Mouse (Mus musculus) right cerebral cortex, postnatal 14 days (tissue): ENCODE measurements at regions not wholly inside any gene's neighbourhood (a gene's known extent, or its start where the extent isn't known, plus 50 kb on each side); places are given as distances from the start of the nearest gene placed in this dataset.
"Not testable (repeated sequence)": the region's sequence is repeated elsewhere in the genome, so short reads cannot be mapped to it uniquely, and the experiment has no call there.

Experiments
- DNase-seq: peaks from one replicate; pipeline ENCODE4 v3.0.0; 2022

DNA sequence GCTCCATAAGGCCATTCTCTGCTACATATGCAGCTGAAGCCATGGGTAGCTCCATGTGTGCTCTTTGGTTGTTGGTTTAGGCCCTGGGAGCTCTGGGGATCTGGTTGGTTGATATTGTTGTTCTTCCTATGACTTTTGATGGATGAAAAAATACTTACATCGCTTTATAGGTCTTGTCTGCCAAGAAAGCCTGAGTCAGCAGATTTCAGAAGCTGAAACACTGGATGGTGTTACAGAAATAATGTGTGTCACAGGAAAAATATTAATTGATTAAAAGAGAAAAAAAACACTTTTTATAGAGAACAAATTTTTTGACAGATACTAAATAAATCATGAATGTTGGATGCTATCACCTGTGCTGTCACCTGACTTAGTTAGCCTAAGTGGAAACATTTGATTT, 52.4 kb upstream of the Plxna2 start:
- no peak for DNase-seq

DNA sequence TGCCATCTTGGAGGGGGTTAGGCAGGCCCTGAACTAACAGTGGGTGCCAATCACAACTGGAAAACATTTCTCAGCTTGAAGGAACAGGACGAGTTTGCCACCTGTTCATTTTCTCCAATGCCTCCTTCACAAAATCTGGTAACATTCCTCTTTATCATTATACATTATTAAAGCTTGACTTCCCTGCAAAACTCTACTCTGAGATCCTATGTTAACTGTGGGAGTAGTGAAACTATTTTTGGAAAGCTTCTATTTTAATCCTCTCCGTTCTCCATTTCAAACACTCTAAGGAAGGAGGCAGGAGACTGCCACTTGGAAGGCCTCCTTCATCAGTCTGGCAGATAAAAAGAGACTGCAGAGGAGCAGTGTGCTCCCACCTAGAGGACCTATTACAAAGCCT, 54.1 kb upstream of the Plxna2 start:
- no peak for DNase-seq

DNA sequence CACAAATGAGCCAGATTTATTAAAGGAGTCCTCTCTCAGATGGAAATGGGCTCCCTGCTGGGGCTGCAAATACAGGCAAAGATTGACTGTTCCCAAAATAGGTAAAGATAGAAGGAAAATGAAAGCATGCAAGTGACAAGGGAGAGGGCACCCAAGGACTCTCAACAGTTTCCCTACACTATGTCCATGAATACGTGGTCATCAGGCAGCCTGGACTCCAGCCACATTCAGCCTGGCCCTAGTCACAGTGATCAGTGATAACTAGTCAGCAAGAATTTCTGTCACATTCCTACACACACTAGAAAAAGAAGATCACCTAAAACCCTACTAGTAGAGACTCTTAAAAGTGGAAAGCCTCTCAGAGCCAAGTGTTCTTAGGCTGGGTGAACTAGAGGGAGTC, 56.9 kb upstream of the Plxna2 start:
- DNase-seq, result no peak

DNA sequence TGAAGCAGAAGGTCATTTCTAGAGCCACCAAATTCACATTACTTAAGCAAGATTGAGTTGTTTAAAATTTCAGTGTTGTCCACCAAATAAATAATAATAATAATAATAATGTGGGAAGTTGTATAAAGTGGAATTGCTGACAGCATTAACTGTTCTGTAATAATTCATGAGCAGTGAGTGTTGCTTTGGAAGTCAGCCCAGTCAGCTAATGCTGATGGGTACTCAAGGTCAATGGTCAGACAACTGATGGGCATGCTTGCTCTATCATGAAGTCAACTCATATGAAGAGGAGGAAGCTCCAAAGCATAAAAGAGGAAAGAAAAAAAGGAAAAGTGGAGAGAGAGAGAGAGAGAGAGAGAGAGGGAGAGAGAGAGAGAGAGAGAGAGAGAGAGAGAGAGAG, 69.4 kb upstream of the Plxna2 start:
- DNase-seq, result no peak

DNA sequence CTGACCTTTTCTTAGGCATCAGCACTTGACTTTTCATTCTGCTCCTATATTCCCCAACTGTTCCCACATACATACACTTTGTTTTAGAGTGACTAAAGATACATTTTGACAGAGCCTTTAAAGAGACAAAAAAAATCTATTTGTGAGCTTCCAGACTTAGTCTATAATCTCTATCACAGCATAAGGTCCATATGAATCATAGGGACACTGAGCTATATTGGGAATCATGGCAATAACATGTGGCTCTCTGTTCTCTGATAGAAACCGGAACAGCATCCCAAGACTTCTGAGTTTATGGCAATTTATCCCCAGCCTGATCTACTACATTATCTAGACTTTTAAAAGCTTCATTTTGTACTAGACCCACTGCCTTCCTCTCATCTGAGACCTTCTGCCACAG, 69.8 kb upstream of the Plxna2 start:
- no peak for DNase-seq

DNA sequence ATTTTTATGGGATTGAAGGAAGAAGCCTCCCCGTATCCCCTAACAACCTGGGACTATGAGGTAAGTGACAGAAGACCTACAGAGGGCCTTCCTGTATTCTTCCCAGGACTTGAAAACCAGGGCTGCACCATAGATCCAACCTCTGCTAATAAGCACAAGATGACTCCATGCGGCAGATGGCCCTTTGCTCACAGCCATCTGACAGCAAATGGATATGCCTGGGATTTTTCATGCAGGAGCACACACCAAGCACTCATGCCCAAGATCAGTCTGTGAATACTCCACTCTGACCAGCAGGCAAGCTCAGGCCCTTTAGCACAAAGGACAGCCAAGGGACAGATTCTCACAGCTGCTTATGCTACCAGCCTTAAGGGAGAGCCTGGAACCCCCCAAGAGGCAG, 77.1 kb upstream of the Plxna2 start:
- DNase-seq, result no peak

DNA sequence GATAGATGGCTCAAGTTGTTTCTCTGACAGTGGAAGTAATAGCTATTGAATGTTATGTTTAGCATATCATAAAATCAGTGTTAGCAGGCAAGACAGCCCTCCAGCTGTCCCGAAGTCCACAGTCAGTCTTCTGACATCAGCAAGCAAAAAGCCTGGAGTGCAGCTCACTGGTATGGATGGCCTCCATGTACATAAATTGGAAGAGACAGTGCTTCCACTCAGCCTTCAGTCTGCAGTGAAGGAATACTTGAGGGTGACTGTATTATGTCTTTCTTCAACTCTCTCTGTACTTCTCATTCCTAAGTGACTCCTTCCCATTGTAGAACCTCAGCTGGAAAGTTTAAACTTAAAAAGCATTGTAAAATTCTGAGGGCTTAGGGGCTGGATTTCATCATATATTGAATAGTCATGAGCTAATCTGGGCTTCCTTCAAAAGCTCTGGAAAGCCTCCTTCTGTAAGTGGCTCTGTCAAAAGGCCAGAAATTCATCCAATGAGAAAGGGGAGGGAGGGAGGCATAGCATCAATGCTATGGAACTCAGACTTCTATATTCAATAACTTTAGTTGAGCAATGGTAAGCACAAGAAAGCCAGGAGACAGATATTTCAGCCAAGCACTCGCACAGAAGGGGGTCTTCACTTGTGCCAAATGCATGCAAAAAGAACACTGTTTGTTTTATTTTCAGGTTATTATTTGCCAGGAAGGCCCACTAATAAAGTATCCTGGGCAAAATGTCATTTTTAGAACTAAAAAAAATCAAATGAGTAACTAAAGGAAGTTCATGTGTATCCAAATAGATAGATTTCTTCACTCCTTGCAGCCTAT, 90.5 kb upstream of the Plxna2 start:
- no peak for DNase-seq

DNA sequence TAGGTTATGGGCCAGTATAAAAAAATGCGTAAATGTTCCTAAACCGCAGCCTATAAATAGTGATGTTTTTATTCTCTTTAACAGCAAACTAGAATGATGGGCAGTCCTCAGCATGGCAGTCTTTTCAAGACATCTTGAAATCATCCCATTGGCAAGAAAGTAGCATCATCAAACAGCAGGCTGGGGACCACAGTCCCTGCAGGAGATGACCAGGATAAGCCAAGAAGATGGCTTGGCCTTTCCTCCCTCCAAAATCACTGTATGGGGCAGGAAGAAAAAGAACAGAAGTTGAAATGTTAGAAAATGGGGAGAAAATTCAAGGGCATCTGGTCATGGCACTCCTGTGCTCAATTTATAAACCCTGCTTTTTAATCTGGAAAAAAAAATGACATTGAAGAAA, 93.0 kb upstream of the Plxna2 start:
- DNase-seq, result no peak

DNA sequence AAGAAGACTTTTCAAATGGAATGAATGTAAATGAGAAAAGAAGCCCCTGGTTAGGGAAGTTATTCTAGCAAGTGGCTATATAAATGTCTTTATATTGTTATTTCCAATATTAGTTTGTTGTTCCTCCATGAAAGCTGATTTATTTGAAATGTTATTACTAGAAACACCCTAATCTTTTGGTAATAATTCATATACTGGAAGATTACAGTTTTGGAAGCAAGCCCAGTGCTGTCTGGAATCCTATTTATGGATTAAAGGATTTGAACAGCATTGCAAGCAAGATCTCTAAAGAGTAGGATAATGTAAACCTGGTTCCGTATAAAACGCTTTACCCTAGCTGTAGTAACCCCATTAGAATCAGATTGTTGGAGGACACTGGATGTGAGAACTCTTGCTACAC, 96.8 kb upstream of the Plxna2 start:
- no peak for DNase-seq

DNA sequence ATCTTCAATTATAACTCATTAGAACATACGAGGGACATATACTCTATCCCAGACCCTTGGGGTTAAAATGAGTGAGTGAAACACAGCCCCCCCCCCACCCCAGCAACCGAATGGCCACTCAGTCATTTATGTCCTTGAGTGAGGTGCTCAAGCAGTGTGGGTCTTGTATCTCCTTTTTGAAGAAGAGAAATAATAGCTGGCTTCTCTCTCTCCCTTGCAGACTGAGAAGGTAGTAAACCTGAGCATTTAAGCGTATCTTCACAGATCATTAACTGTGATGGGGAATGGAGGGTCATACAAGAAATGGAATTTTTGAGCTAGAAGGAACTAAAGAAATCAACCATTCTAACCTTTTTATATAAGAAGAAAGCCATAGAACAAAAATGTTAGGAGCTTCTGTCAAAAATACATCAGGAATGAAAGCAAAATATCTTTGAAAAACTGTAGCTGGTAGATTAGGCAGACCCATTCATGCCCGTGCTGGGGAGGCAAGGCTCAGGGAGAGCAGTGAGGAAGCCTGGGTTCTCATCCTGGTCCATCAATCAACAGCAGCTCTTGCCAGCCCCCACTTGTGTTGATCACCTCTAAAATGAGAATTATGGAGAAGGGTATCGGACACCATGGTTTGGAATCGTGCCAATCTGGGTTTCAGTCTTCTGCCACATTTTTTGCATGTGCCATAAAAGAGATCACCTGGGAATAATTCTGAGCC, 98.4 kb upstream of the Plxna2 start:
- no peak for DNase-seq

DNA sequence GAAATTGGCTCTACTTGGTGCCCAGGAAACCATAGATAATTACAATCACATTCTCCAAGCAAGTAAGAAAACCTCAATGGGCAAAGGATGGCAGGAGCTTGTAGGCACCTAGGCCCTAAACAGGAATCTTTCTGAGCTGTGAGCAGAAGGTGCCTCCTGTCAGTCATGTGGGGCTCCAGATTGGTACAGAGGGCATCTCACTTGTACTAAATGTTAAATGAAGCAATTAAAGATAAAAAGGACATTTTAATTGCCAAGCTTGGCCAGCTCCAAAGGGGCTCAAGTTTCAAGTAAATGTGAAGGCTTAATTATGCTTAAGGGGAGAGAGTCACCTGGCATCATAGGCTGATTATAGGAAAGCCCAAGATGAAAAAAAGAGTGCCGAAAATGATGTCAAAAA, 101.9 kb upstream of the Plxna2 start:
- no peak for DNase-seq

DNA sequence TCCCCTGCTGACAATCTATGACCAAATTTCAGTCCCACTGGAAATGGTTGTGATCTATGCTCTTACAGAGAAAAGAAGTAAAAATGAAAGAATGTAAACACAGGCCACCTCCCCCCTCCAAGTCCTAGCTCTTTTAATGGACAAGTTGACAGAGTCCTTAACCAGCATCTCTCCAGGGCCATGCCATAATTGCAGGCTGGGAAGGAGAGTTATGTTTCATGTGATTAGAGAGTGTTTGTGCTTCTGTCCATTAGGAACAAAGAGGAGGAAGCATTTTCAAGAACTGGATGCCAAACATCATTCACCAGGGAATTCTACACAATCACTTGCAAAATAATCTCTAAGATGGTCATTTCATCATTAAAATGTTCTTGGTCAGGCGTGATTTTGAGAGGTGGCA, 109.7 kb upstream of the Plxna2 start:
- no peak for DNase-seq

DNA sequence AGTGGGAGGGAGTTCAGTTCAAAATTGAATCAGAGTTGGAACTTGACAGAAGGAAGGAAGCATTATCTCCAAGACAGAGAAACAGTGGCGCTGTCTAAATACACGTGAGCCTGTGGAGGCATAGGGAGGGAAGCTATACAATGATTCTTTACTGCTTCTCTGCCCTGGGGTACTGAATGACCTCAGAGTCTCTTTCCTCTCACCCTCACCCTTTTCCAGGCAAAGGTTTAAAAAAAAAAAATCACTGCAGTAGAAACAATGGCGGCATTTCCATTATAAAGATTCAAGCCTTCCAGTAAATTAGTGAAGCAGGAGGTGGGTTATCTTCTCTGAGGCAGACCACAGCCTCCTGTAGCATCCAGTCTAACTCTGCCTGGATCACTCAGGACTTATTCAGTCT, 112.2 kb upstream of the Plxna2 start:
- DNase-seq, result no peak

DNA sequence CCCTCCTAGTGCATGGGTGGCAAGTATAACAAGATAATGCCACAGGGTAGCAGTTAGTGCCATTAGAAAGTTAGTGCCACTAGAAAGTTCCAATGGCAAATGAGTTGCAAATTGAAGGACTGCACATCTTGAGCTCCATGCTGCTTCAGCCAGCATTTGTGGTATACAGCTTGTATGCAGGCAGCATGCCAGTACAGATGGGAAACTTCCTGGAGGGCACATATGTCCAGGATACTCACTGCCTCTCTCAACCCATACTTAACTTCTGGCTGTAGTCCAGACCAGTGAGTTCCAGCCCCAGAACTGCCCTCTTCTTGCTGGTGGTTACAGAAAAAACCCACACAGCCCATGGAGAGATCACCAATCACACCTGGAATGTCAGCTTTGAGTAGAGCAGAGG, 113.8 kb upstream of the Plxna2 start:
- DNase-seq, result no peak

DNA sequence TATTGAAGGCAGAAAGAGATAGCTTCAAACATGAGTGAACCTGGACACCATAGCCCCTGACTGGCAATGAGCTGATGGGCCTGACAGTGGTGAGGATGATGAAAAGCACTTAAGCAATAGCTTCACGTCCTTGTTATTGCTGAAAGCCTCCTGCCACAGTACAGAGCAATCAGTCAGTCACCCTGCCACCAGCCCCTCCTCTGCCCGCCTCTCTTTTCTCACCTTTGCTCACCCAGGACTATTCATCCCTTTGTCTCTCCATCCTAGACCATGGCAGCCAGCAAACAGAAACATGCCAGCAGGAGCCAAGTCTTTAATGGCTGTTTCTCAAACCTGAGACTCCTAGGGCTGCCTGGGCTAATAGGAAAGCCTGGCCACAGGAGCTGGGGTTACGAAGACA, 114.5 kb upstream of the Plxna2 start:
- no peak for DNase-seq

DNA sequence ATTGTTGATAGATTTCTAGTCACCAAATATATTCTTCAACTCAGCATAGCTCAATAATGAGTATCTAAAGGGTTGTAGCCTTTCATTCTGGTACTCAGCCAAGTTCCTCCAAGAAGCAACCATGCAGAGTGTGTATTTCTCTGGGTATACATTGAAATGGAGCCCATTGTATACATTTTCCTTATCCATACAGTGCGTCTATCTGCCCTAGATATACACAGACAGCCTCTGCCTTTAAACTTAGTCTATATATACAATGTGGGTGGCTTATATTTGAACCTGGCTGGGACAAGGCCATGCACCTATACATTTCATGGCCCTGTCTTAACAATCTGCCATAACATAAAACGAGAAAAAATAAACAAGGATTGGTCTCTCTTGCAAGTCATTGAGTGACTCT, 121.6 kb upstream of the Plxna2 start:
- no peak for DNase-seq

DNA sequence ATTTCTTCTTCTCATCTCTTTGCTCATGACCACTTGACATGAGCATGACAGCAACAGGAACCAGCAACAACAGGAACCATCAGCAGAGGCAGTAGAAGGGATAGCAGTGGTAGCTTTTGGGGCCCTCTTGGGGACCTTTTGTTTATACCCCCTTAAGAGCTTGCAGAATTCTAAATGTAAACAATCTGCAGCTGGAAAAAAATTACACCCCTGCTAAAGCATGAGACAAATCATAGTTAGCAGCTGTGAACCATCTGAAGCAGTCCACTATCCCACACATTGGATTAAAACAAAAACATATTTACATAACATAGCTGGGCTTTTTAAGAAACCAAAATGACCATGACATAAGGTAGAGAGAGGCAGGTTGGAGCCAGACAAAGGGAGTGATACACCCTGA, 126.9 kb upstream of the Plxna2 start:
- DNase-seq, result no peak

DNA sequence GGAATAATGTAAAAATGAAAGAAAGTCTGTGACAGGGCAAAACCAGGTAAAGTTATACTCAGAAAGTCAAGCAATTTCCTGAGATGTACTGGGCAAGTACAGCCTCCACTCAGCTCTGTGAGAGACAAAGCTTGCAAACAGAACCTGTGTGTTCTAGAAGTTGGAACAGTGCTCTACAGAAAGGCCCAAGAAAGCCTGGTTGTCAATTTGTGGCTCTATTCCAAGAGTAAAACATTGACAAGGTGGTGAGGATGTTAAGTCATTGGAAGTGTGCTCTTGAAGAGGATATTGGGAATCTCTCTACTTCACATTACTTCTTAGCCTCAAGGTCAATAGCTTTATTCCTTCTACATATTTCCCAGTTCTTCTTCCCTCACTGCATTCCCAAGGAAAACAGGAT, 129.9 kb upstream of the Plxna2 start:
- DNase-seq, result no peak

DNA sequence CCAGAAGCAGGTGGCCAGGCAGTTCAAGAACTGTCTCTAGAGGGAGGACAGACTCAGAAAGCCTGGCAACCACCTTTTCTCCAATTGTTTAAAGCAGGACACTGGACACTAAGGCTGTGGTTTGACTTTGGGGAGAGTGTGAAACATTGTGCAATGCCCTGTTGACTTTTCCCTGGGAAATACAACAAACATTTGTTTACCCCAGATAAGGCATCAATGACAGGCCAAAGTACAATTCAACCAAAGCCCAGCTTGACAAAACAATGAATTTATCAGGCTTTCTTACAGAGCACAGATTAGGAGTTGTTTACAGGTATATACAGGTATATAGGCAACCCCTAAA, 135.3 kb upstream of the Plxna2 start:
- no peak for DNase-seq

DNA sequence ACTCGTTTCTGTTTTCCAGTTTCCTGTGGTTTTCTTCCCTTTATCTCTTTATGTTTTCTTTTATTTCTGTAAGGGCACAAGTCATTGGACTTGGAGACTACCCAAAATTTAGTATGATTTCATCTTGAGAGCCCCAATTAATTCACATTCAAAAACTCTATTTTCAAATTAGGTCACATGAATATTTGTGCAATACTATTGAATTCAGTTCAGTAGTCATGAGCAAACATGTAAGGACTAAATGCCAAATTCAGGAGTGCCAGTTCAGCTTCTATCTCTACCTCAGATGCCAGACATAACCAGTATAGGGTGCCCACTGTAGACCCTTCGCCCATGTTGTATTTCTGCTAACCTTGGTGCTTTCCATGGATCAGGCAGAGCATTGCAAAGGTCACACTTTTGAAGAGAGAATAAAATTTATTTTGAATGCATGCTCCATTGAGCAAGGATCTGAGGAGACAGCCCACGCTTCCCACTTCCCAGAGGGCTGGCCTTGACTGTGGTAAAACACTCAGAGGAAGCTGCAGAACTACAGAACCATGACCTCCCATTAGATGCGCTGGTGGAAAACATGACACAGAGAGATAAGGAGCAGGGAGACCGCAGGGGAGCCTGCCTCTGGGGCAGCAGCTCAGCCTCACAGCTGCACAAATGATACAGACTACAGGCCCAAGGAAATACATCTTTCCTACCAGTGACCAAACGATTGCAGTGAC, 135.9 kb upstream of the Plxna2 start:
- DNase-seq, result no peak

DNA sequence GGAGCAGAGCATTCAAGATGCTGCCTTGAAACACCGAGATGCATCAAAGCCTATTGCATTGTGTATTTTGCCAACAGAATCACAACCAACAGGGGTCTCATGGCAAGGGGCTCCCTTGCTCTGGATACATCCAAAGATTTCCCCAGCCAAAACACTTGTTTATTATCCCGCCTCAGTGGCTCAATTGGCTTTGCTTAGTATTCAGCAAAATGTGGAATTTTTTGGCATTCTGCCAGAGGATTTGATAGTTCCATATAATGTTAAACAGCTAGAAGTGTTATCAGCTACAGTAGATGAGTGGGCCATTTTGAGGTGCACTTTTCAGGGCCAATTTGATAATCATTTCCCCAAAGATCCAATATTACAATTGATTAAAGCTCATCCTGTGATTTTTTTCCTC, 146.7 kb upstream of the Plxna2 start:
- not testable (repeated sequence) for DNase-seq

DNA sequence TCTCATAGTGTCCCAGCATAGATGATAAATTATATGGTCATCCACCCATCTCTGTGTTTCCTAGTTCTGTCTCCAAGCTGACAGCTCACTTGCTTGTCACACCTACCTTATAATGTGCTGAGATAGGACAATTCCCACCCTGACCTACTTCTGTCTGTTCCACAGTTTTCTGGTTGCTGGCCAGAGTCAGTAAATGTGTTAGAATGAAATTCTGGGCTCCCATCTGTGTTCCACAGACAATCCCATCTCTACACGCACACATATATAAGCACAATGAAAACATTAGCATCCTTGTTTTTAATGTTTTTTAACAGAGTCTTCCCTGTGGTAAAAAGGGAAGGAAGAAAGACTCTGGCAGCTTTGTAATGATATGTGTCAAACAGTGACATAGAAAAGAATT, 165.5 kb upstream of the Plxna2 start:
- DNase-seq, result no peak

DNA sequence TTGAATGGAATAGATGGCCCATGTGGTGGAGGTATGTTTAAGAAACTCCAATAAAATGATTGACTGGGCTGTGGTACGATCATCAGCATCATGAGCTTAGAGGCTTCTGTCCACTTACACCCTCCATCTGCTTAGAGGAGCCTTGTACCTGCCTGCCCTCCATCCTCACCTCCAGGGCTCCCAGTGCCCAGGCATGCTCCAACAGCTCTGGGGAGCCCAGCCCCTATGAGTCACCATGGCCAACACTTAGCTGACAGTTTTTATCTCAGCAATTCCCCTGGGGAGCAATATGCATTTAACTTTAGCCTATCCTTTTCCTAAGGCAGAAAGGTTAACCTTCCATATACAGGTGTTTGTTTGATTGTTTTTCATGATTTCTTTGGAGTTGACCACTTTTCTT, 174.3 kb upstream of the Plxna2 start:
- DNase-seq, result no peak

DNA sequence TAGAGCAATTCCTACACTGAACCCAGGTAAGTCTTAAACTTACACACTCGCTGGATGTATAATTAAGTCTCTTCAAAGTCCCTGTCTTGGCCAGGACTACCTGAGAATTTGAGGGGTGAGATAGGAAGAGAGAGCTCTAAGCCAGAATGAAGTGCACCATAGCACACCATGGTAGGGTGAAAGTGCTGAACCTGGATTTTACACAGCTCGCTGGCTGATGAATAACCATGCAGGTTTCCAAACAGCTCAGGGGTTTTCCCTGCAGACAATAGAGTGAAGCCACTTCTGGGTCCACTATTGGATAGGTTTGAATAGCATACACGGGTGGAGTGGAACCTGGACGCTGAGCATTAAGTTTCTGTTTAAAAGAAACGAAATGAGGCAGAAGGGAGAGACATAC, 180.7 kb upstream of the Plxna2 start:
- DNase-seq, result no peak
